Mouse (Mus musculus) megakaryocyte, embryonic 14.5 days (primary cell): ENCODE data around the gene Cmah. TPM values are rescaled to one million over a fixed set of nuclear protein-coding genes. Genes with fewer than 3 reads are reported as not detected.

ENCODE experiments used
- H3K27me3 ChIP-seq: replicated peaks from 2 replicates; pipeline ENCODE3; 2012; ENCODE audit warnings: inconsistent platforms
- H3K36me3 ChIP-seq: replicated peaks from 2 replicates; pipeline ENCODE3; 2012; ENCODE audit warnings: low read length, inconsistent platforms, mixed read lengths
- H3K4me1 ChIP-seq: 2 replicates; pipeline ENCODE4 v1.6.1; 2012; ENCODE audit warnings: inconsistent platforms
- H3K4me3 ChIP-seq: replicated peaks from 2 replicates; pipeline ENCODE3; 2012; ENCODE audit warnings: moderate library complexity, mild to moderate bottlenecking, inconsistent platforms
- H3K9me3 ChIP-seq: 2 replicates; pipeline ENCODE4 v1.6.1; 2012; ENCODE audit warnings: inconsistent platforms
- FLI1 ChIP-seq: IDR thresholded peaks from 2 replicates; pipeline ENCODE4 v1.6.1; 2012; ENCODE audit warnings: low read length, inconsistent platforms, mixed read lengths
- GATA1 ChIP-seq: IDR thresholded peaks from 3 replicates; pipeline ENCODE4 v1.6.1; 2012; ENCODE audit warnings: mixed read lengths, low read length, inconsistent platforms, borderline replicate concordance
- polyA plus RNA-seq: library from polyadenylated mRNA; stranded (reverse); fragments of >175 nt; gene quantifications from 2 replicates; pipeline ENCODE4 v1.2.3, GENCODE M21; 2012; ENCODE audit warnings: low replicate concordance; ENCODE audit not compliant: insufficient read depth

Cmah gene
- polyA plus RNA-seq, 1 experiment: 4.3 TPM

- Histone ChIP-seq H3K27me3 (no peaks in the 10 kb centered on the region), H3K36me3 (peaks cover 79% of the 10 kb centered on the region), H3K9me3 (no peaks in the 10 kb centered on the region), H3K4me3 (no peak overlapping the region), H3K4me1 (peaks cover 49% of the 10 kb centered on the region)
- TF ChIP-seq GATA1: no peak
- no peak for TF ChIP-seq FLI1
These were observed 140.6 kb downstream of the Cmah start for GRCm38 (mm10) chr13:24467806-24468205.

- Histone ChIP-seq H3K4me3 (no peak overlapping the region), H3K9me3 (no peaks in the 10 kb centered on the region), H3K36me3 (peaks cover 10% of the 10 kb centered on the region), H3K27me3 (no peaks in the 10 kb centered on the region), H3K4me1 (peaks cover 54% of the 10 kb centered on the region)
- TF ChIP-seq GATA1: no peak
- no peak for TF ChIP-seq FLI1
These were observed 150.4 kb downstream of the Cmah start for GRCm38 (mm10) chr13:24477564-24477963.

- Histone ChIP-seq H3K4me3 (peak overlapping the region; percentile 3), H3K4me1 (peaks cover 73% of the 10 kb centered on the region), H3K36me3 (peaks cover 10% of the 10 kb centered on the region), H3K27me3 (no peaks in the 10 kb centered on the region), H3K9me3 (no peaks in the 10 kb centered on the region)
- TF ChIP-seq FLI1: no peak
- TF ChIP-seq GATA1: no peak
These were observed 152.3 kb downstream of the Cmah start for GRCm38 (mm10) chr13:24479516-24479915.

- no peak for TF ChIP-seq FLI1
- no peak for TF ChIP-seq GATA1
- peaks cover 86% of the 10 kb centered on the region for H3K4me1 ChIP-seq
- H3K36me3 ChIP-seq: peaks cover 10% of the 10 kb centered on the region
These were observed 153.6 kb downstream of the Cmah start for GRCm38 (mm10) chr13:24480824-24481223.

GRCm38 (mm10) chr13:24481615-24482295 is 154.6 kb downstream of the Cmah start:
- H3K27me3 ChIP-seq: no peaks in the 10 kb centered on the region
- H3K36me3 ChIP-seq: peaks cover 10% of the 10 kb centered on the region
- peaks cover 90% of the 10 kb centered on the region for H3K4me1 ChIP-seq
- TF ChIP-seq GATA1 (no peak), FLI1 (no peak)
- H3K4me3 ChIP-seq: no peak overlapping the region
- H3K9me3 ChIP-seq: no peaks in the 10 kb centered on the region

More at GRCm38 (mm10) chr13:24480824-24481223, 153.6 kb downstream of the Cmah start:
- Histone ChIP-seq H3K27me3 (no peaks in the 10 kb centered on the region), H3K4me3 (no peak overlapping the region), H3K9me3 (no peaks in the 10 kb centered on the region)

GRCm38 (mm10) chr13:24483691-24484090 is 156.5 kb downstream of the Cmah start:
- Histone ChIP-seq H3K4me3 (no peak overlapping the region), H3K9me3 (no peaks in the 10 kb centered on the region), H3K36me3 (peaks cover 13% of the 10 kb centered on the region), H3K4me1 (peaks cover 89% of the 10 kb centered on the region), H3K27me3 (no peaks in the 10 kb centered on the region)
- TF ChIP-seq GATA1 (no peak), FLI1 (no peak)

GRCm38 (mm10) chr13:24484811-24485210 is 157.6 kb downstream of the Cmah start:
- Histone ChIP-seq H3K9me3 (no peaks in the 10 kb centered on the region), H3K4me1 (peaks cover 89% of the 10 kb centered on the region), H3K27me3 (no peaks in the 10 kb centered on the region), H3K36me3 (peaks cover 17% of the 10 kb centered on the region), H3K4me3 (no peak overlapping the region)
- TF ChIP-seq FLI1 (no peak), GATA1 (no peak)

GRCm38 (mm10) chr13:24485964-24486363 is 158.8 kb downstream of the Cmah start:
- Histone ChIP-seq H3K27me3 (no peaks in the 10 kb centered on the region), H3K4me3 (no peak overlapping the region), H3K36me3 (peaks cover 21% of the 10 kb centered on the region), H3K9me3 (no peaks in the 10 kb centered on the region), H3K4me1 (peaks cover 93% of the 10 kb centered on the region)
- no peak for TF ChIP-seq FLI1

GRCm38 (mm10) chr13:24486403-24486802 is 159.2 kb downstream of the Cmah start:
- H3K4me1 ChIP-seq: peaks cover 97% of the 10 kb centered on the region

GRCm38 (mm10) chr13:24487061-24487460 is 159.9 kb downstream of the Cmah start:
- peaks cover 97% of the 10 kb centered on the region for H3K4me1 ChIP-seq
- no peak overlapping the region for H3K4me3 ChIP-seq
- H3K36me3 ChIP-seq: peaks cover 27% of the 10 kb centered on the region
- H3K9me3 ChIP-seq: no peaks in the 10 kb centered on the region
- H3K27me3 ChIP-seq: no peaks in the 10 kb centered on the region
- TF ChIP-seq GATA1 (no peak), FLI1 (no peak)

More at GRCm38 (mm10) chr13:24486403-24486802, 159.2 kb downstream of the Cmah start:
- TF ChIP-seq GATA1 (no peak), FLI1 (no peak)
- Histone ChIP-seq H3K4me3 (no peak overlapping the region), H3K9me3 (no peaks in the 10 kb centered on the region), H3K36me3 (peaks cover 25% of the 10 kb centered on the region), H3K27me3 (no peaks in the 10 kb centered on the region)
